Mouse (Mus musculus) right cerebral cortex, postnatal 36 days (tissue): Measurements from ENCODE around the gene Plet1.

Source experiments
- DNase-seq, 2 experiments: peaks; one replicate each; pipeline ENCODE4 v3.0.0; 2022; ENCODE audit warnings: low spot score in 2 of 2, mixed read lengths in 1 of 2

The Plet1 gene

GRCm38 (mm10) chr9:50494311-50494710 is at the start of gene Plet1:
Gene Plet1 (plus strand): TSS chr9:50494525.
- DNase-seq = no peak

GRCm38 (mm10) chr9:50449048-50449447 is 45.3 kb upstream of the Plet1 start:
- DNase-seq = no peak

GRCm38 (mm10) chr9:50451456-50452218 is 42.7 kb upstream of the Plet1 start:
- DNase-seq = peak in 1 of 2 experiments; percentile 29

GRCm38 (mm10) chr9:50452303-50452775 is 42.0 kb upstream of the Plet1 start:
- DNase-seq = peak; percentile 81

DNA sequence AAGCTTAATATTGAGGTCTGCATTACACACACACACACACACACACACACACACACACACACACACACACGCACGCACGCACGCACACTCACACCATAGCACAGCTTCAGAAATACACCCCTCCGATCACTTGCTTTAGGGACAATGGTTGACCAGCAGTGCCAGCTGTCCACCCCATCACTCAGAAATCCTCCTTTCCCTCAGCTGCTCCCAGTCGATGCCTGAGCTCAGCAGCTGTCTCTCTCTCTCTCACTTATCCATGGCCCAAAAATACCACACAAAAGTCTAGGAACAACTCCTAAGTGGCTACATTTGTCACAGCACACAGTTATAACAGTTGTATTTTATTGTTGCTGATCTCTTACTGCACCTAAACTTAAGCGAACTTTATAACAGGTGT is 36.7 kb upstream of the Plet1 start:
- DNase-seq = no peak

GRCm38 (mm10) chr9:50459537-50459936 is 34.8 kb upstream of the Plet1 start:
- no peak for DNase-seq

GRCm38 (mm10) chr9:50462494-50463204 is 31.7 kb upstream of the Plet1 start:
- peak; percentile 20 to 21 for DNase-seq

DNA sequence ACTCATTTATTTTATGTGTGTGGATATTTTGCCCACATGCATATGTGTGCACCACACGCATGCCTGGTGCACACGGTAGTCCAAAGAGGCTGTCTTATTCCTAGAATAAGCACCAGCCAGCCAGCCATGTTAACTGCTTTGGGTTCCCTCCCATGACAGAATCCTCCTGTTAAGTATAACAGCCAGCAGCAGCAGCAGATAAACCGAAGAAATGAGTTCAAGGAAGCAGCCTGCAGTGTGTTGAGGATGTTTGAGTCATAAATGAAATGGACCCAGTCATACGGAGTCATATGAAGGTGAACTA is 31.2 kb upstream of the Plet1 start:
- no peak for DNase-seq

GRCm38 (mm10) chr9:50470377-50471100 is 23.8 kb upstream of the Plet1 start:
- DNase-seq = no peak

- no peak for DNase-seq
These were observed 23.0 kb upstream of the Plet1 start for GRCm38 (mm10) chr9:50471181-50471901.

GRCm38 (mm10) chr9:50475318-50475717 is 19.0 kb upstream of the Plet1 start:
- no peak for DNase-seq

DNA sequence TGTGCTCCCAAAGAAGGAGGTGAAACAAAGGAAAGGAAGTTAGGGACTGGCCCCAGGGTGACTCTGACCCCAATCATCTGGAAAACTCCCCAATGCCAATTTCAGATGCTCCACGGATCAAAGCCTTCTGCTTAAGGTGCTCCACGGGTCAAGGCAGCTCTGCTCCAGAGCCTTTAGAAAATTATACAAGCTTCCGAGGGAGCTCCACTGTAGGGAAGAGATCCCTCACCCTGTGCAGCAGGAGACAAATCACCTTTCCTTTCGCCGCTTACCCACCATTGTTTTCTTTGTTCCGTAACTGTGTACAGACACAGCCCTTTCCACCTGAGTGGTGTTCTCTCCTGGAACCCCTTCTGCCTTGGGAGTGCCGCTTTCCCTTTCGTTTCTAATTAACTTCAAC is 18.6 kb upstream of the Plet1 start:
- DNase-seq = no peak

DNA sequence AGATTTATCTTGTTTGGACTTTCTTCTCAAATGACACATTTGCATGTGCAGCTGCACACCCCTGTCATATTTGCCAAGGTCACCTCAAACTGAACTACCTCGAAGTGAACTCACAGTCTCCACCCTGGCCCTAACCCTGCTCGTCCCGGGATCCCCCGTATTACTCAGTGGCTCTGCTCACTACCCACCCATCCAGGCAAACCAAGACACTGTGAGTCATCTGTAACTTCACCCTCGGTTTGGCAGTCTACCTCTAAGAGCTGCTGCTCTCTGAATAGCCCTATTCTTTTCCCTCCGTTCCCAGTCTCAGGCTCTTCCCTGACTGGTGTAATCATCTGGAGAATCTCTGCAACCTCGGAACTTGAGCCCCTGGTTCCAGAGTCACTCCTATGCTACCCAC is 17.7 kb upstream of the Plet1 start:
- no peak for DNase-seq

GRCm38 (mm10) chr9:50477270-50477669 is 17.1 kb upstream of the Plet1 start:
- no peak for DNase-seq

DNA sequence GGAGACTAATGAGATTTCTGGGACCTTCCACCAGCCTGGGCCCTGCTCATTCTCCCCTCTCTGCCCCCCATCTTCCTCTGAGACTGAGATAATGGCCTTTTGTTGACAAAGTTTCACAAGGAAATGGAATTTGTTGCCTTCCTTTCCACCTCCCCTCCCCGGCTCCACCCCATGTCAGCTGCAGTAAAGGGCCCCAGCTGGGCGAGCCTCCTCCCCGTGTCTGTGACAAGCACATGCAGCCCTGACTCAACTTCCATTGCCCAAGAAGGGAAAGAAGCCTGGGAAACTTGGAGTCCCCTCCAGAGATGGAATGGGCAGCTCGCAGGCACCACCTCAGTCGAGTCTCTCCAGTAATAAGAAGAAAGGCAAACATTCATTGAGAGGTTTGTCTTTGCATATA is 15.5 kb upstream of the Plet1 start:
- DNase-seq = no peak

- DNase-seq = no peak
These were observed 14.8 kb upstream of the Plet1 start for GRCm38 (mm10) chr9:50479476-50479875.

GRCm38 (mm10) chr9:50482743-50483142 is 11.6 kb upstream of the Plet1 start:
- no peak for DNase-seq

DNA sequence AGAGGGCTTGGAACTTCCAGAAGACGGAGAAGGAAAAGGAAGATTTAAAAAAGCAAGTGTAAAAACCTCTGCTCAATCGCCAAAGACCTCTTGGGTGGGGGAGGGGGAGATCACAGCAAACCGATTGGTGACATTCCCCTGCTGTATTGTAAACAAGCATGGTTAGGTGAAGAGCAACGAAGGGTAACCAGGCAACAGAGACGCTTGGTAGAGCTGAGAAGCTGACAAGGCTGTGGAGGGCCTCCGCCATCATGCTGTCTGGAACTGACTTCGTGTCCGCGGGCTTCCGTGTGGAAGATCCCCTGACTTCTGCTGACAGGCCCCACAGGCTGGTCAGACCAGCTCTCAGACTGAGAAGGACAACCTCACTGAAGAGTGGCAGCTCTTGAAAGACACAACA is 8.8 kb upstream of the Plet1 start:
- no peak for DNase-seq

DNA sequence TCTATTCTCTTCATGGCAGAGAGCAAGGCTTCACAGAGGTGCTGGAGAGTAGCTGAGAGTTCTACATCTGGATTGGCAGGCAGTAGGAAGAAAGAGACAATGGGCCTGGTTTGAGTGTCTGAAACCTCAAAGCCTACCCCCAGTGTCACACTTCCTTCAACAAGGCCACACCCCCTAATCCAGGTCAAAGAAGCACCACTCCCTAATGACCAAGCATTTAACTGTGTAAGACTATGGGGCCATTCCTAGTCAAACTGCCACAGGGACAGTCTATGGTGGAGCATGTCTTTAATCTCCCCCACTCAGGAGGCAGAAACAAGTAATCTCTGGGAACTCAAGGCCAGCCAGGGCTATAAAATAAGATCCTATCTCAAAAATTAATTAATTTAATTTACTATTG is 3.5 kb upstream of the Plet1 start:
- no peak for DNase-seq

GRCm38 (mm10) chr9:50491531-50492045 is 2.7 kb upstream of the Plet1 start:
- no peak for DNase-seq

DNA sequence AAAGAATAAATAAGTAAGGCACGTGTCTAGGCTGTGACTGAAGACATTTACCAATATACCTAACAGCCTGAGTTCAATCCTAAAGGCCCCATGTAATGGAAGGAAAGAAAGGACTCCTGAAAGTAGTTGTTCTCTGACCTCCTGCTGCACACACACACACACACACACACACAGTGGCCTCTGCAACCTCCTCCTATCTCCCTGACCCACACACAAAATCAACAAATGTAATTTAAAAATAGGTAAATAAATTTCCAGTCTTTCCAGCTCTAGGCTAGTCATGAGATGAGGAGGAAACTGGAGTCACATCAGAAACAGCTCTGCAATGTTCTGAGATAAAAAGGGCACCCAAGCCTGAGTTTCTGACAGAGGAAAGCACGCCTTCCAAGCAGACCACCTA is 548 bp upstream of the Plet1 start:
- no peak for DNase-seq
